In genomic region chr1:131543886-131544565, GRCm38 (mm10) we compare ENCODE assay signal across 15 mouse cellular contexts. TPM values are rescaled to one million over a fixed set of nuclear protein-coding genes. Genes with fewer than 3 reads are reported as not detected.
A peak's percentile ranks its signal among the peaks of the same experiment; 100 is the strongest.
DNase-seq lines count a peak whose midpoint lies in the region; TF ChIP-seq lines count a peak whose summit lies in the region.
"Had no signal": no experiment of that assay in that cellular context is flagged by ENCODE, and none has a peak within 500 bp of the region (broad histone marks: within the 10 kb centered on the region; RNA-seq: fewer than 3 reads in every experiment).

No protein-coding gene starts in this region.

- peak; percentile 34 to 72 for DNase-seq in layer of hippocampus, adult 2 months (ENCODE audit: low spot score in 2 of 2)
- DNase-seq in layer of hippocampus, postnatal 14 days (ENCODE audit: low spot score in 2 of 2): no peak
- DNase-seq in cerebellum, adult 11-12 months: peak; percentile 89
- DNase-seq in cerebellum, postnatal 14 days: peak; percentile 67 to 78
- peak; percentile 44 for DNase-seq in right cerebral cortex, postnatal 25 days
- DNase-seq in heart, adult 18-20 months: no peak
- no peak for DNase-seq in kidney, adult 8-10 months
- DNase-seq: adrenal gland, postnatal 36 days; gastrocnemius, postnatal 10 days; liver; liver, postnatal 0 days had no signal

- H3K27ac ChIP-seq in layer of hippocampus, adult 2 months: peak overlapping the region; percentile 20; the same call in 1 of the 2 replicates
- H3K27ac ChIP-seq: embryonic facial prominence, embryonic 12.5 days; hindbrain, embryonic 12.5 days; kidney, embryonic 15.5 days had no signal

- no peak for TF ChIP-seq CTCF in layer of hippocampus, adult 2 months (conservative IDR thresholded peaks at IDR 0.05)

- H3K4me3 ChIP-seq in layer of hippocampus, adult 2 months: no peak overlapping the region
- H3K4me3 ChIP-seq: embryonic facial prominence, embryonic 12.5 days; hindbrain, embryonic 12.5 days; kidney, embryonic 15.5 days had no signal

RNA-seq across cellular contexts. Expression of gene Fam72a, which starts 16.3 kb away (rescaled TPM):
- total RNA-seq in layer of hippocampus, adult 2 months (2021): 1 to 10 TPM in 1 of 2 experiments, under 1 TPM in 1; 0.88 to 1.7 TPM
- total RNA-seq in layer of hippocampus, postnatal 14 days (2021): 1 to 10 TPM in 1 of 2 experiments, under 1 TPM in 1; 0.95 to 1.8 TPM
- under 1 TPM; 0.87 to 0.89 TPM for total RNA-seq in heart, adult 18-20 months (2021)

RNA-seq across cellular contexts. Expression of gene Srgap2, which starts 16.9 kb away (rescaled TPM):
- 10 to 100 TPM; 83.4 to 92.0 TPM for total RNA-seq in layer of hippocampus, adult 2 months (2021)
- 100 to 1,000 TPM; 116 to 117 TPM for total RNA-seq in layer of hippocampus, postnatal 14 days (2021)
- 10 to 100 TPM; 19.5 TPM for total RNA-seq in heart, adult 18-20 months (2021)

RNA-seq across cellular contexts. Expression of gene Avpr1b, which starts 55.0 kb away (rescaled TPM):
- total RNA-seq in layer of hippocampus, adult 2 months (2021): under 1 TPM; 0.20 to 0.37 TPM
- under 1 TPM; 0.21 to 0.37 TPM for total RNA-seq in layer of hippocampus, postnatal 14 days (2021)
- not detected for total RNA-seq in heart, adult 18-20 months (2021)
- total RNA-seq: adrenal gland, postnatal 36 days; gastrocnemius, postnatal 10 days; midbrain, postnatal 0 days had no signal

Comparison
In these comparisons a context has a peak if more than half of its experiments do, and no peak if none do; other contexts are left out.
1. DNase-seq: peak in layer of hippocampus, adult 2 months (2 of 2), cerebellum, adult 11-12 months (single experiment), cerebellum, postnatal 14 days (2 of 2) and right cerebral cortex, postnatal 25 days (single experiment); none in layer of hippocampus, postnatal 14 days (0 of 2), heart, adult 18-20 months (0 of 2) and kidney, adult 8-10 months (0 of 2).
2. RNA of gene Srgap2, which starts 16.9 kb away (total RNA-seq): 116 to 117 TPM in layer of hippocampus, postnatal 14 days and 83.4 to 92.0 TPM in layer of hippocampus, adult 2 months; 19.5 TPM in heart, adult 18-20 months; every median in the first group is over 4 times any median in the second.